Mouse (Mus musculus) myocyte (in vitro differentiated cells): ENCODE measurements around the gene Idh3a. TPM values are rescaled to one million over a fixed set of nuclear protein-coding genes. Genes with fewer than 3 reads are reported as not detected.
"Not testable (repeated sequence)": the region's sequence is repeated elsewhere in the genome, so short reads cannot be mapped to it uniquely, and the experiment has no call there.

ENCODE experiments used
- H3K27me3 ChIP-seq: one replicate; pipeline ENCODE4 v1.6.1; 2011; ENCODE audit not compliant: control insufficient read depth, insufficient read depth, insufficient read length
- H3K36me3 ChIP-seq: one replicate; pipeline ENCODE4 v1.6.1; 2011; ENCODE audit not compliant: control insufficient read depth, insufficient read depth
- H3K4me2 ChIP-seq: one replicate; pipeline ENCODE4 v1.6.1; 2011; ENCODE audit warnings: low read depth, control low read depth
- H3K4me3 ChIP-seq: one replicate; pipeline ENCODE4 v1.5.1; 2011; ENCODE audit warnings: mild to moderate bottlenecking, control low read depth, moderate library complexity
- H3K79me2 ChIP-seq: one replicate; pipeline ENCODE4 v1.6.1; 2011; ENCODE audit not compliant: control insufficient read depth, insufficient read depth
- H3ac ChIP-seq: one replicate; pipeline ENCODE4 v1.6.1; 2011; ENCODE audit not compliant: control insufficient read depth, insufficient read length
- CEBPB ChIP-seq: IDR thresholded peaks from 2 replicates; pipeline ENCODE4 v1.6.1; 2011; ENCODE audit warnings: mild to moderate bottlenecking, moderate library complexity; ENCODE audit not compliant: poor library complexity, insufficient read depth, severe bottlenecking
- E2F4 ChIP-seq: IDR thresholded peaks from one replicate; pipeline ENCODE4 v1.6.1; 2011; ENCODE audit warnings: mild to moderate bottlenecking, control low read depth, moderate library complexity; ENCODE audit not compliant: insufficient read depth
- MAX ChIP-seq: IDR thresholded peaks from one replicate; pipeline ENCODE4 v1.6.1; 2011; ENCODE audit warnings: low read depth, mild to moderate bottlenecking, control low read depth
- MYOD1 ChIP-seq, 3 experiments: IDR thresholded peaks; one replicate each; pipeline ENCODE4 v1.6.1; 2011; ENCODE audit warnings: control low read depth in 2 of 3, low read depth in 2 of 3, mild to moderate bottlenecking in 2 of 3, moderate library complexity in 1 of 3; ENCODE audit not compliant: insufficient read length in 2 of 3, control insufficient read depth in 1 of 3
- MYOG ChIP-seq, 3 experiments: IDR thresholded peaks; one replicate each; pipeline ENCODE4 v1.6.1; 2011; ENCODE audit warnings: control low read depth in 2 of 3, low read depth in 2 of 3, mild to moderate bottlenecking in 2 of 3; ENCODE audit not compliant: insufficient read length in 2 of 3, control insufficient read depth in 1 of 3, insufficient read depth in 1 of 3
- POLR2A ChIP-seq: IDR thresholded peaks from one replicate; pipeline ENCODE4 v1.6.1; 2011; ENCODE audit warnings: low read depth, mild to moderate bottlenecking, control low read depth, moderate library complexity; ENCODE audit not compliant: insufficient read length
- POLR2AphosphoS2 ChIP-seq: IDR thresholded peaks from one replicate; pipeline ENCODE4 v1.6.1; 2011; ENCODE audit warnings: low read depth, control low read depth; ENCODE audit not compliant: insufficient read length
- REST ChIP-seq: IDR thresholded peaks from one replicate; pipeline ENCODE4 v1.6.1; 2011; ENCODE audit warnings: mild to moderate bottlenecking, control low read depth, moderate library complexity; ENCODE audit not compliant: insufficient read depth, insufficient read length
- SRF ChIP-seq: IDR thresholded peaks from one replicate; pipeline ENCODE4 v1.6.1; 2011; ENCODE audit warnings: low read depth; ENCODE audit not compliant: control insufficient read depth, insufficient read length
- TCF12 ChIP-seq: IDR thresholded peaks from one replicate; pipeline ENCODE4 v1.6.1; 2011; ENCODE audit warnings: mild to moderate bottlenecking, control low read depth; ENCODE audit not compliant: poor library complexity, insufficient read depth, severe bottlenecking
- TCF3 ChIP-seq: IDR thresholded peaks from one replicate; pipeline ENCODE4 v1.6.1; 2011; ENCODE audit warnings: low read depth, control low read depth; ENCODE audit not compliant: insufficient read length
- USF1 ChIP-seq: IDR thresholded peaks from one replicate; pipeline ENCODE4 v1.6.1; 2011; ENCODE audit warnings: low read depth, mild to moderate bottlenecking, control low read depth, moderate library complexity
- polyA plus RNA-seq: library from polyadenylated mRNA; unstranded; fragments of >200 nt; fragmentation: generic; extraction: Trizol; gene quantifications from one replicate; pipeline ENCODE4 v1.2.1, GENCODE M21; 2012; ENCODE audit warnings: missing spikeins

The Idh3a gene
- polyA plus RNA-seq, 1 experiment, result 88.5 TPM

DNA sequence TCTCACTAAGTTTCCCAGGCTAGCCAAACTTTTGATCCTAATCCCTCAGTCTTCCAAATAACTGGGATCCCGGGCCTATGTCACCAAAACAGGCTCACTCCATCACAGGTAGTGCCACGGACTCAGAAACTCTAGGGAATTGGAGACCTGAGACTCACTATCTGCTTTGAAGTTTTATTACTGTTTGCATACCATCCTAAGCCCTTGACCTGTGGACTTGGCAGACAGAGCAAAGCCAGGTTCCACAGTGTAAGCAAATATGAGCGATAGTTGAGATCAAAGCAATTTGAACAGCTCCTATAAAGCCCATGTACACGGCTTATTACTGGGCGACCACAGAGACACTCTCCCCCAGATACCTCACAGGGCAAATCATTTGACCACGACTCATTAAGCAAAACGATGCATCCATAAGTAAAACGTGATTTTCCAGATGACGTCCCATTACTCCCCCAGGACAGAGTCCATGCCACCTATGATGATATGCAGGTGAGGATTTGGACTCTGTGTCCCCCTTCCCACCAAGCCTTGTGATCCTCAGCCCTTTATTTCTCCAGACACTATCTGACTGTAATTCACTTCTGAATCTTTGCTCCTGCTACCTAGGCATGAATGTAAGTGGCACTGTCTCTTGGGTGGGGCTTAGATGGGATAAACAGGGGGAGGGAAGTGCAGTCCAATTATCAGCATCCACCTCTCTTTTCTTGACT, 14.8 kb upstream of the Idh3a start:
- TF ChIP-seq REST (no peak), SRF (no peak), CEBPB (no peak), USF1 (no peak), TCF12 (no peak), MYOG (IDR thresholded peaks at IDR 0.05; ENCODE audit: control insufficient read depth in 1 of 3, insufficient read depth in 1 of 3, insufficient read length in 2 of 3, low read depth in 2 of 3) (no peak), MYOD1 (IDR thresholded peaks at IDR 0.05; ENCODE audit: control insufficient read depth in 1 of 3, insufficient read length in 2 of 3, low read depth in 2 of 3) (no peak), TCF3 (no peak), POLR2AphosphoS2 (no peak), MAX (no peak), E2F4 (no peak), POLR2A (no peak)
- H3K4me3 ChIP-seq, result no peak overlapping the region
- no peak overlapping the region for H3ac ChIP-seq
- no peaks in the 10 kb centered on the region for H3K36me3 ChIP-seq
- H3K27me3 ChIP-seq, result peaks cover 8% of the 10 kb centered on the region
- H3K79me2 ChIP-seq, result no peaks in the 10 kb centered on the region
- no peak overlapping the region for H3K4me2 ChIP-seq

DNA sequence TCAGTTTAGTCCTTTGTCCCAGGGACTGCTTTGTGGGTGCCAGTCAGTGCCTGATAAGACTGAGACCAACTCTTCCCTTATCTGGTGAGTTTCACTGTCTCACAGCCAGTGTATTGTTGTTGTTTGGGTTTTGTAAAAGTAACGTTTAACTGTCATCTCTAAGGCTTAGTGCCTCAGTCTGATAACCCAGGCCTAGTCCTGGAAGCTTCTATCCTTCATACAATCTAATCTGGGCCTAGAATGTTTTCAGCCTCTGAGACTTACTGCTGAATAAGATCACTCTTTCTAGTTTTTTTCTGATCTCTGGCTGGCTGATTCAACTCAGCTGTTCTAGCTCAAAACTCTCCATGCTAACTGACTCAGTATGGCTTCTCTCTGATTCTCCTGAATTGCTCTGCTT, 2.4 kb upstream of the Idh3a start:
- H3K4me3 ChIP-seq, result no peak overlapping the region
- no peak overlapping the region for H3K4me2 ChIP-seq
- H3ac ChIP-seq, result no peak overlapping the region
- no peaks in the 10 kb centered on the region for H3K36me3 ChIP-seq
- peaks cover 23% of the 10 kb centered on the region for H3K79me2 ChIP-seq
- no peak for TF ChIP-seq SRF
- no peak for TF ChIP-seq MAX
- no peak for TF ChIP-seq TCF12
- TF ChIP-seq E2F4, result no peak
- TF ChIP-seq POLR2A, result no peak
- TF ChIP-seq CEBPB, result no peak
- no peak for TF ChIP-seq REST
- no peak for TF ChIP-seq MYOD1 (IDR thresholded peaks at IDR 0.05; ENCODE audit: control insufficient read depth in 1 of 3, insufficient read length in 2 of 3, low read depth in 2 of 3)
- TF ChIP-seq TCF3, result no peak
- no peak for TF ChIP-seq USF1
- no peak for TF ChIP-seq MYOG (IDR thresholded peaks at IDR 0.05; ENCODE audit: control insufficient read depth in 1 of 3, insufficient read depth in 1 of 3, insufficient read length in 2 of 3, low read depth in 2 of 3)
- no peak for TF ChIP-seq POLR2AphosphoS2
- no peaks in the 10 kb centered on the region for H3K27me3 ChIP-seq

DNA sequence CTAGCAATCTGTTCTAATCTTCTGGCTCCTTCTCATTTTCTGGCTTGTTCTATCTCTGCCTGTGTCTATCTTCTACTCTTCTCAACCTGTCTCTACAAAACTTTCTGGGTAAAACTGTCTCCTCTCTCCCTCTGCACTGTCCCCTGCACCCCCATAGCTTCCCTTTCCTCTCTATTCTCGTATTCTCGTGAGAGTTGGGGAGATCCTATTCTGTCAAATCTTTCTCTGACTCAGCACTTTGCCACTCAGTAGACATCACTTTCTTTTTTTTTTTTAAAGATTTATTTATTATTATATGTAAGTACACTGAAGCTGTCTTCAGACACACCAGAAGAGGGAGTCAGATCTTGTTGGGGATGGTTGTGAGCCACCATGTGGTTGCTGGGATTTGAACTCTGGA, 2.0 kb upstream of the Idh3a start:
- H3ac ChIP-seq, H3K4me2 ChIP-seq, H3K27me3 ChIP-seq, H3K36me3 ChIP-seq, H3K4me3 ChIP-seq: not testable (repeated sequence)
- peaks cover 27% of the 10 kb centered on the region for H3K79me2 ChIP-seq

DNA sequence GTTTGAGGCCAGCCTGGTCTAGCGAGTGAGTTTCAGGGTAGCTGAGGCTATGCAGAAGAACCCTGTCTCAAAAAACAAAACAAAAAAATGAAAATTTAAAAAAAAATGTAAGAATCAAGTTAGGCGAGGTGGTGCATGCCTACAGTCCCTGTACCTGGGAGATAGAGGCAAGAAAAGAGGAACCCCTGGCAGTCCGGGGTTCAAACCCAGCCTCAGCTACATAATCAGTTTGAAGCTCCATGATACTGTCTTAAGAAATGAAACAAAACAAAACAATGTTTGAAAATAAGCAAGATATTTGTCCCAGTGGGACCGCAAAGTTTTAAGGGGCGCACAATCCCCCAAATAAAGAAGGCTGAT, 315 bp upstream of the Idh3a start:
- TF ChIP-seq MAX (no peak), TCF12 (no peak), REST (no peak)
- H3K79me2 ChIP-seq, result peaks cover 37% of the 10 kb centered on the region
- peaks cover 8% of the 10 kb centered on the region for H3K36me3 ChIP-seq
- no peaks in the 10 kb centered on the region for H3K27me3 ChIP-seq
- H3K4me3 ChIP-seq, result peak overlapping the region; percentile 64
- H3ac ChIP-seq, result peak overlapping the region; percentile 91
- H3K4me2 ChIP-seq, result peak overlapping the region; percentile 78

DNA sequence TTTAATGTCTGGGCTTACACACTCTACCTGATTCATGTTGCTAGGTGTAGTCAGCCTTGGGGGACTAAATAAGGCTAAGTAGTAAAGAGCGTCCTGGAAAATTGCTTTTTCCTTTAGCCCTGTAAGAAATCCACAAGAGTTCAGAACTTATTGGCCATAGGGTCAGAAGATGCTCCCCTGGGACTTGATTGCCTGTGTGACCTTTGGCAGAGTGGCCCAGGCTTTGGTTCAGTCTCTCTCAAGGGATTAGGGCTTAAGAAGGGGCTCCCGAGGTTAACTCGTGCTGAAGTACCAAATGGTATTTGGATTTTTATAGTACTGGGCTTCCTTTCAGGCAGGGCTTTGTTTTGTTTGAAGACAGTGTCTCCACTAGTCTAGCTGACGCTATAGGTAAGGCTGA, 1.7 kb downstream of the Idh3a start:
- Histone ChIP-seq H3K4me2 (peak overlapping the region; percentile 96), H3ac (no peak overlapping the region), H3K27me3 (no peaks in the 10 kb centered on the region), H3K4me3 (peak overlapping the region; percentile 64), H3K79me2 (peaks cover 38% of the 10 kb centered on the region), H3K36me3 (peaks cover 15% of the 10 kb centered on the region)
- no peak for TF ChIP-seq TCF3

DNA sequence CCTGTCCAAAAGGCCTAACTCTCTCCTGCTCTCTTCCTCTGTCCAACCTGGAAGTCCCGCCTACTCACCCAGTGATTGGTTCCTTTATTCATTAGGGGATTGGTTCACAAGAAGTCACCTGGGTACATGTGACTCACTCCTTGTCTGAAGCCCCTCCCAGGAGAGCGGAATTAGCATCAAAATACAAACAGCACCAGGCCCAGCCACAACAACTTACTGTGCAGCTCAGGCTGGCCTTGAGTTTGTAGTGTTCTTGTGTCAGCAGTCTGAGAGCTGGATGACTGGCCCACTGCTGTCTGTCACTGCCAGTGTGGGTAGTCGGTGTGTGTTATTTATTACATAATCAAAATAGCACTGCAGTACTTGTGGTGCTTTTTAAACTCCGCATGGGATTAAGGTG, 7.5 kb downstream of the Idh3a start:
- Histone ChIP-seq H3K79me2 (peaks cover 15% of the 10 kb centered on the region), H3K36me3 (peaks cover 51% of the 10 kb centered on the region)
- H3K4me3 ChIP-seq, H3ac ChIP-seq, H3K4me2 ChIP-seq, H3K27me3 ChIP-seq: not testable (repeated sequence)
